Mouse (Mus musculus) myocyte (in vitro differentiated cells): ENCODE measurements around the gene Rusc2.

Source experiments
- MYOG ChIP-seq, 3 experiments: IDR thresholded peaks; one replicate each; pipeline ENCODE4 v1.6.1; 2011; ENCODE audit warnings: control low read depth in 2 of 3, low read depth in 2 of 3, mild to moderate bottlenecking in 2 of 3; ENCODE audit not compliant: insufficient read length in 2 of 3, control insufficient read depth in 1 of 3, insufficient read depth in 1 of 3
- POLR2A ChIP-seq: IDR thresholded peaks from one replicate; pipeline ENCODE4 v1.6.1; 2011; ENCODE audit warnings: low read depth, mild to moderate bottlenecking, control low read depth, moderate library complexity; ENCODE audit not compliant: insufficient read length
- POLR2AphosphoS2 ChIP-seq: IDR thresholded peaks from one replicate; pipeline ENCODE4 v1.6.1; 2011; ENCODE audit warnings: low read depth, control low read depth; ENCODE audit not compliant: insufficient read length

GRCm38 (mm10) chr4:43399391-43400131 lies 17.8 kb downstream of the Rusc2 start:
- no peak for TF ChIP-seq POLR2AphosphoS2
- TF ChIP-seq POLR2A: no peak
- peak in 1 of 3 experiments; percentile 58 for TF ChIP-seq MYOG (IDR thresholded peaks at IDR 0.05; ENCODE audit: control insufficient read depth in 1 of 3, insufficient read depth in 1 of 3, insufficient read length in 2 of 3, low read depth in 2 of 3)
